ENCODE assay signal across 19 mouse cellular contexts in the genomic region with DNA sequence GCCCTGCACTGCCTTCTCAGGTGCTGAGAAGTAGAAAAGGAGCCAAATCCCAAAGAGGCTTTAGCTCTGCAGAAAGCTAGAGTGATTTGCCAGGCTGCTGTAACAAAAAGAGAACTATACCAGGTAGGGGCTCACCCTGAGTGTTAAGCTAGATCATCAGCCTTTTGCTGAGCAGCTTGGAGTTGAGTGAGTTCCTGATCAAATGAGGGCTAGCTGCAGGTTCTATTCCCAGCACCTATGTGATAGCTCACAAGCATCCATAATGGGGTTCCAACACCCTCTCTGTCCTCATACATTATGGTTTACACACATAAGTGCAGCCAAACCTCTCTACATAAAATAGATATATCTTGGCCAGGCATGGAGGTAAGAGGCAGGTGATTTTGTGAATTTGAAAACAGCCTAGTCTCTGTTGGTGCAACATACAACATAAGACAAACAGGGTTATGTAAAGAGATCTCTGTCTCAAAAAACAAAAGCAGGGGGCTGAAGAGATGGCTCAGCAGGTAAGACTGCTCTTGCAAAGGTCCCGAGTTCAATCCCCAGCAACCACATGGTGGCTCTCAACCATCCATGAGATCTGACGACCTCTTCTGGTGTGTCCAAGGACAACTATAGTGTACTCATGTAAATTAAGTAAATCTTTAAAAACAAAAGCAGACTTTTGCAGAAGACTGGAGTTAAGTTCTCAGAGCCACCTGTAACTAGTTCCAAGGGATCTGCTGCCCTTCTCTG. TPM values are rescaled to one million over a fixed set of nuclear protein-coding genes. Genes with fewer than 3 reads are reported as not detected.
DNase-seq lines count a peak whose midpoint lies in the region; ATAC-seq and TF ChIP-seq lines count a peak whose summit lies in the region.
"Had no signal": no experiment of that assay in that cellular context is flagged by ENCODE, and none has a peak within 500 bp of the region (broad histone marks: within the 10 kb centered on the region; RNA-seq: fewer than 3 reads in every experiment).

No protein-coding gene starts in this region.

- no peak overlapping the region for H3K4me2 ChIP-seq in CH12.LX (ENCODE audit: insufficient read depth, low read depth, poor library complexity, severe bottlenecking)
- H3K4me2 ChIP-seq in liver, embryonic 15.5 days, result no peak overlapping the region
- H3K4me2 ChIP-seq: forebrain, embryonic 15.5 days; heart, embryonic 11.5 days; hindbrain, embryonic 12.5 days; limb, embryonic 15.5 days; midbrain, embryonic 13.5 days had no signal

- no peak overlapping the region for H3K9ac ChIP-seq in CH12.LX (ENCODE audit: insufficient read depth, low read depth)
- H3K9ac ChIP-seq in liver, embryonic 15.5 days, result no peak overlapping the region
- H3K9ac ChIP-seq: forebrain, embryonic 15.5 days; hindbrain, embryonic 12.5 days; limb, embryonic 15.5 days; midbrain, embryonic 13.5 days had no signal

- peak; percentile 37 for DNase-seq in B cell, adult 2 months
- DNase-seq in CH12.LX (ENCODE audit: extremely low read depth) (no peak), MN1 (ENCODE audit: low spot score) (no peak)
- DNase-seq in frontal cortex, postnatal 36 days (ENCODE audit: low spot score in 2 of 2), result no peak
- no peak for DNase-seq in gastrocnemius, postnatal 10 days
- DNase-seq: cerebellum, adult 2 months; heart, postnatal 10 days; kidney, adult 18-20 months; kidney, postnatal 14 days; thymus, adult 18-20 months had no signal

- ATAC-seq in granulocyte monocyte progenitor cell, adult 5-6 weeks (replicated peaks; ENCODE audit: poor library complexity, severe bottlenecking), result peak; percentile 17; the same call in 1 of the 2 replicates
- 0 out of 2 replicates have a peak, but pooled peaks have one; percentile 13 for ATAC-seq in liver, embryonic 15.5 days (ENCODE audit: insufficient read depth)
- ATAC-seq: forebrain, embryonic 15.5 days; lung, postnatal 0 days; midbrain, embryonic 13.5 days had no signal

- H3K79me2 ChIP-seq in CH12.LX (replicated peaks; ENCODE audit: control insufficient read depth, extremely low read depth, insufficient read depth, poor library complexity, severe bottlenecking), result 0 out of 2 replicates have a peak, but pooled peaks cover 4% of the 10 kb centered on the region

- dilution Hi-C loops in CH12.LX (cut with MboI; ENCODE audit: extremely low pct_ligation_motif_present, extremely low pct_unique_long_range_greater_than_20kb, low sequenced_read_pairs), result no loop called here

- H3K27me3 ChIP-seq in CH12.LX (replicated peaks), result no peaks in the 10 kb centered on the region
- no peaks in the 10 kb centered on the region for H3K27me3 ChIP-seq in liver, embryonic 15.5 days
- H3K27me3 ChIP-seq: forebrain, embryonic 15.5 days; hindbrain, embryonic 12.5 days; limb, embryonic 15.5 days; midbrain, embryonic 13.5 days had no signal

- no peak overlapping the region for H3K4me3 ChIP-seq in CH12.LX (replicated peaks in 1 of 3; ENCODE audit: low read depth in 2 of 3, low read length in 2 of 3, poor library complexity in 1 of 3)
- no peak overlapping the region for H3K4me3 ChIP-seq in liver, embryonic 15.5 days (replicated peaks)
- H3K4me3 ChIP-seq: forebrain, embryonic 15.5 days; hindbrain, embryonic 12.5 days; layer of hippocampus, adult 2 months; limb, embryonic 15.5 days; midbrain, embryonic 13.5 days had no signal

- no peak overlapping the region for H3K27ac ChIP-seq in CH12.LX (ENCODE audit: insufficient read depth, low read depth)
- peak overlapping the region; percentile 36 for H3K27ac ChIP-seq in liver, embryonic 15.5 days (replicated peaks)
- H3K27ac ChIP-seq: forebrain, embryonic 15.5 days; hindbrain, embryonic 12.5 days; layer of hippocampus, adult 2 months; limb, embryonic 15.5 days; midbrain, embryonic 13.5 days had no signal

- TF ChIP-seq EP300 in CH12.LX (IDR thresholded peaks at IDR 0.05; ENCODE audit: low read length), result no peak

- 55% methylated on average over 2 of the region's 2 CpGs for WGBS in liver, embryonic 15.5 days (ENCODE audit: insufficient replicate concordance)

- H3K9me3 ChIP-seq in CH12.LX (replicated peaks; ENCODE audit: low read length), result no peaks in the 10 kb centered on the region
- no peaks in the 10 kb centered on the region for H3K9me3 ChIP-seq in liver, embryonic 15.5 days (replicated peaks)
- H3K9me3 ChIP-seq: forebrain, embryonic 15.5 days; hindbrain, embryonic 12.5 days; limb, embryonic 15.5 days; midbrain, embryonic 13.5 days had no signal

- H3K36me3 ChIP-seq in CH12.LX (replicated peaks in 1 of 2; ENCODE audit: control insufficient read depth in 1 of 2, insufficient read depth in 1 of 2, low read length in 1 of 2), result peaks cover 22 to 39% of the 10 kb centered on the region in 2 experiments
- H3K36me3 ChIP-seq in liver, embryonic 15.5 days (replicated peaks), result peaks cover 54% of the 10 kb centered on the region

- in situ Hi-C loops in CH12.LX (cut with MboI; ENCODE audit: low pct_ligation_motif_present, low pct_unique_long_range_greater_than_20kb, low sequenced_read_pairs), result no loop called here

- no peaks in the 10 kb centered on the region for H3K4me1 ChIP-seq in CH12.LX (ENCODE audit: control insufficient read depth in 1 of 2, insufficient read depth in 2 of 2)
- peaks cover 13% of the 10 kb centered on the region for H3K4me1 ChIP-seq in liver, embryonic 15.5 days (replicated peaks)
- H3K4me1 ChIP-seq: forebrain, embryonic 15.5 days; hindbrain, embryonic 12.5 days; limb, embryonic 15.5 days; midbrain, embryonic 13.5 days had no signal

- TF ChIP-seq CTCF in CH12.LX (conservative IDR thresholded peaks at IDR 0.05 in 1 of 2, IDR thresholded peaks at IDR 0.05 in 1 of 2; ENCODE audit: low read depth in 2 of 2, low read length in 2 of 2), result peak in 1 of 2 experiments; percentile 28; a peak in 2 of 4 replicates

- TF ChIP-seq POLR2A in CH12.LX (IDR thresholded peaks at IDR 0.05; ENCODE audit: low read depth, low read length), result no peak

- no peak for TF ChIP-seq RAD21 in CH12.LX (IDR thresholded peaks at IDR 0.05; ENCODE audit: low read depth, low read length)

TF ChIP-seq in CH12.LX, 34 proteins besides CTCF, POLR2A, EP300 and RAD21:
- TF ChIP-seq POLR2AphosphoS2 (IDR thresholded peaks at IDR 0.05; ENCODE audit: low read depth, low read length), result peak; percentile 94; the same call in 1 of the 2 replicates
- no peak for TF ChIP-seq ETS1 (conservative IDR thresholded peaks at IDR 0.05; ENCODE audit: low read depth, low read length)
- no peak for TF ChIP-seq ZNF384 (IDR thresholded peaks at IDR 0.05; ENCODE audit: low read depth, low read length)
- TF ChIP-seq MYC (IDR thresholded peaks at IDR 0.05; ENCODE audit: low read depth, low read length), result 0 out of 2 replicates have a peak, but pooled peaks have one; percentile 15
- TF ChIP-seq ZMIZ1 (IDR thresholded peaks at IDR 0.05; ENCODE audit: low read depth, low read length), result 0 out of 2 replicates have a peak, but pooled peaks have one; percentile 30

RNA-seq across cellular contexts. Expression of a gene that starts 10.9 kb away (rescaled TPM):
- 118 and 129 TPM in 2 replicates for total RNA-seq in CH12.LX (2012; rRNA removed)
- total RNA-seq in CH12.LX (2014; rRNA removed), result 156 and 182 TPM in 2 replicates
- polyA plus RNA-seq in CH12.LX (2012; ENCODE audit: insufficient read length, low read depth), result 282 and 284 TPM in 2 replicates
- total RNA-seq in granulocyte monocyte progenitor cell, adult 5-6 weeks (2014; fragmentation: Nextera tagmentation), result 197 and 224 TPM in 2 replicates
- total RNA-seq in granulocyte monocyte progenitor cell, adult 5-6 weeks (2017), result 290 and 339 TPM in 2 replicates
- polyA plus RNA-seq in liver, embryonic 15.5 days (2015; fragmentation: Nextera tagmentation; extraction: Ambion mirVana), result 499 and 578 TPM in 2 replicates
- 100 to 1,000 TPM; 140 to 154 TPM for total RNA-seq in gastrocnemius, postnatal 10 days (2021)

RNA-seq across cellular contexts. Expression of a gene that starts 25.6 kb away (rescaled TPM):
- total RNA-seq in CH12.LX (2012; rRNA removed) (40.2 and 43.7 TPM in 2 replicates), CH12.LX (2014; rRNA removed) (51.2 and 58.7 TPM in 2 replicates)
- polyA plus RNA-seq in CH12.LX (2012; ENCODE audit: insufficient read length, low read depth), result 34.3 and 40.7 TPM in 2 replicates
- total RNA-seq in granulocyte monocyte progenitor cell, adult 5-6 weeks (2014; fragmentation: Nextera tagmentation), result 55.8 and 61.7 TPM in 2 replicates
- total RNA-seq in granulocyte monocyte progenitor cell, adult 5-6 weeks (2017), result 61.3 and 71.8 TPM in 2 replicates
- polyA plus RNA-seq in liver, embryonic 15.5 days (2015; fragmentation: Nextera tagmentation; extraction: Ambion mirVana), result 13.3 and 17.4 TPM in 2 replicates
- total RNA-seq in gastrocnemius, postnatal 10 days (2021), result 10 to 100 TPM; 50.2 to 62.4 TPM

Comparison
In these comparisons a context has a peak if more than half of its experiments do, and no peak if none do; other contexts are left out.
1. DNase-seq: peak in B cell, adult 2 months (2 of 2); none in CH12.LX (single experiment), frontal cortex, postnatal 36 days (0 of 2), gastrocnemius, postnatal 10 days (single experiment) and MN1 (single experiment).